Mouse (Mus musculus) embryonic fibroblast, embryonic 13.5 days (primary cell): ENCODE results near the gene Megf9.

Experiments used
- CTCF ChIP-seq: IDR thresholded peaks from 2 replicates; pipeline ENCODE4 v1.5.1; 2011; ENCODE audit warnings: mild to moderate bottlenecking, control low read depth, low read length, moderate library complexity, borderline replicate concordance; ENCODE audit not compliant: insufficient read depth
- POLR2A ChIP-seq: IDR thresholded peaks from 2 replicates; pipeline ENCODE4 v1.6.1; 2011; ENCODE audit warnings: low read depth, mild to moderate bottlenecking, control low read depth, low read length, moderate library complexity

GRCm38 (mm10) chr4:70463302-70463701 lies 71.5 kb downstream of the Megf9 start:
- TF ChIP-seq CTCF (no peak), POLR2A (no peak)
